Mouse (Mus musculus) erythroblast, embryonic 14.5 days (primary cell): ENCODE results near the gene Coq2.

Experiments
- GATA1 ChIP-seq: IDR thresholded peaks from 2 replicates; pipeline ENCODE4 v1.6.1; 2012; ENCODE audit warnings: low read length, inconsistent platforms, mixed read lengths
- TAL1 ChIP-seq: IDR thresholded peaks from 3 replicates; pipeline ENCODE4 v1.6.1; 2012; ENCODE audit warnings: low read length, inconsistent platforms, mixed read lengths

DNA sequence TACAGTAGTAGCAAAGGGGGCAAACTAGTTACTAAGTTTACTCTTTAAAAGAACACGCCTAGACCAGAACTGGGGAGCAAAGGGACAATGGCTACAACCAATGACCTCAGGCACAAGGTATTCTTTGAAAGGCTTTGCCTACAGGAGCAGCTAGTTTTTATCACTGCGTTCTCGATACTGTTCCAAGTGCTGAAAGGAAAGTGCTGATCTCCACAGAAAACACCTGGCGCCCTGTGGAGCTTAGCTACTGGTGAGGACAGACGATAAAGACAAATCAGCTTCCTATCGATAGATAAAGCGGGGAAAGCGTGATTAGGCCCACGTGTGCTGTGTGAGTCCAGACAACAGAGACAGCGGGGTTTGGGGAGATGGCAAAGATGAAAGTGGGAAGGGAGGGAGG is 26.9 kb downstream of the Coq2 start:
- TF ChIP-seq TAL1 (no peak), GATA1 (no peak)
